In the genomic region with DNA sequence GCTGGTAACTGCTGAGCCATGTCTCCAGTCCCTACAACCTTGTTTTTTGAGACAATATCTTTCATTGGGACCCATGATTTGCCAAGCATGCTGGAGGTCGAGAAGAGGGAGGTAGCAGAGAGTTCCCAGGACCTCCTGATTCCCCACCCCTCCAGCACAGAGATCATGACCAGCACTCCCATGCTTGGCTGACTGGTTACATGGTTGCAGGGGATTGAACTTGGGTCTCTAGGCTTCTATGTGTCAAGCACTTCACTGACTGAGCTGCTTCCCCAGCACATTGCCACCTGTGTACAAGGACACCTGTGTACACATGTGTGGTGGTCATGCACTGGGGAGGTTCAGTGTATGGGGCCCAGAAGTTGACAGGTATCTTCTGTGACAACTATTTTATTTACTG, we compare ENCODE assay signal across 40 mouse cellular contexts. TPM values are rescaled to one million over a fixed set of nuclear protein-coding genes. Genes with fewer than 3 reads are reported as not detected.
"Had no signal": no experiment of that assay in that cellular context is flagged by ENCODE, and none has a peak within 500 bp of the region (broad histone marks: within the 10 kb centered on the region; RNA-seq: fewer than 3 reads in every experiment).

No protein-coding gene starts in this region.

- H3K27ac ChIP-seq: embryonic facial prominence, embryonic 10.5 days; embryonic facial prominence, embryonic 12.5 days; embryonic facial prominence, embryonic 13.5 days; embryonic facial prominence, embryonic 15.5 days; forebrain, embryonic 10.5 days; forebrain, embryonic 12.5 days; forebrain, embryonic 13.5 days; forebrain, embryonic 15.5 days; gastrocnemius, adult 2 months; heart, adult 2 months had no signal

- H3K27me3 ChIP-seq: embryonic facial prominence, embryonic 12.5 days; embryonic facial prominence, embryonic 13.5 days; embryonic facial prominence, embryonic 15.5 days; forebrain, embryonic 12.5 days; forebrain, embryonic 13.5 days; forebrain, embryonic 15.5 days had no signal

- H3K36me3 ChIP-seq: embryonic facial prominence, embryonic 10.5 days; embryonic facial prominence, embryonic 12.5 days; embryonic facial prominence, embryonic 13.5 days; embryonic facial prominence, embryonic 15.5 days; forebrain, embryonic 10.5 days; forebrain, embryonic 12.5 days; forebrain, embryonic 15.5 days had no signal

- H3K4me1 ChIP-seq: embryonic facial prominence, embryonic 10.5 days; embryonic facial prominence, embryonic 12.5 days; embryonic facial prominence, embryonic 13.5 days; embryonic facial prominence, embryonic 15.5 days; forebrain, embryonic 10.5 days; forebrain, embryonic 12.5 days; forebrain, embryonic 13.5 days; forebrain, embryonic 15.5 days had no signal

- DNase-seq: cerebellum, adult 2 months; cerebellum, adult 8-10 months; cerebellum, adult 9-10 months; cerebellum, adult 9-11 months; cerebellum, postnatal 10 days; cerebellum, postnatal 14 days; cerebellum, postnatal 25 days; cerebellum, postnatal 36 days; embryo, embryonic 11 days; forebrain, postnatal 0 days; gastrocnemius, adult 2 months; gastrocnemius, postnatal 10 days; gastrocnemius, postnatal 14 days; gastrocnemius, postnatal 25 days; gastrocnemius, postnatal 36 days; heart, adult 18-20 months; heart, adult 2 months had no signal

- H3K9me3 ChIP-seq: embryonic facial prominence, embryonic 15.5 days; forebrain, embryonic 12.5 days; forebrain, embryonic 13.5 days; forebrain, embryonic 15.5 days had no signal

- H3K4me3 ChIP-seq: embryonic facial prominence, embryonic 10.5 days; embryonic facial prominence, embryonic 12.5 days; embryonic facial prominence, embryonic 13.5 days; embryonic facial prominence, embryonic 15.5 days; erythroblast, embryonic 14.5 days; forebrain, embryonic 10.5 days; forebrain, embryonic 12.5 days; forebrain, embryonic 13.5 days; forebrain, embryonic 15.5 days; gastrocnemius, adult 2 months; heart, adult 2 months had no signal

RNA-seq across cellular contexts. Expression of a gene that starts 2.6 kb away (rescaled TPM):
- total RNA-seq: common myeloid progenitor, adult 5-6 weeks; forebrain, postnatal 0 days; gastrocnemius, adult 18-20 months; gastrocnemius, adult 2 months; gastrocnemius, adult 8-10 months; gastrocnemius, postnatal 14 days; gastrocnemius, postnatal 25 days; gastrocnemius, postnatal 36 days; gastrocnemius, postnatal 4 days; heart, adult 18-20 months; heart, adult 2 months; heart, adult 8-10 months had no signal
- polyA plus RNA-seq: cerebellum, adult 2 months; cortical plate, adult 2 months; embryonic facial prominence, embryonic 10.5 days; embryonic facial prominence, embryonic 11.5 days; embryonic facial prominence, embryonic 12.5 days; embryonic facial prominence, embryonic 13.5 days; embryonic facial prominence, embryonic 14.5 days; embryonic facial prominence, embryonic 15.5 days; erythroblast, embryonic 14.5 days; forebrain, embryonic 10.5 days; forebrain, embryonic 11.5 days; forebrain, embryonic 12.5 days; forebrain, embryonic 13.5 days; forebrain, embryonic 14.5 days; forebrain, embryonic 15.5 days; forebrain, embryonic 16.5 days; forebrain, postnatal 0 days; frontal cortex, adult 2 months; gonadal fat pad, adult 2 months; heart, adult 2 months had no signal

RNA-seq across cellular contexts. Expression of a gene that starts 45.9 kb away (rescaled TPM):
- total RNA-seq: forebrain, postnatal 0 days had no signal
- polyA plus RNA-seq: embryonic facial prominence, embryonic 10.5 days; embryonic facial prominence, embryonic 11.5 days; embryonic facial prominence, embryonic 12.5 days; forebrain, embryonic 10.5 days; forebrain, embryonic 11.5 days; forebrain, embryonic 12.5 days; forebrain, embryonic 13.5 days; forebrain, embryonic 15.5 days had no signal

RNA-seq across cellular contexts. Expression of a gene that starts 58.5 kb away (rescaled TPM):
- total RNA-seq: common myeloid progenitor, adult 5-6 weeks; forebrain, postnatal 0 days; gastrocnemius, adult 18-20 months; gastrocnemius, adult 2 months; gastrocnemius, postnatal 10 days; gastrocnemius, postnatal 14 days; gastrocnemius, postnatal 25 days; gastrocnemius, postnatal 36 days; granulocyte monocyte progenitor cell, adult 5-6 weeks; heart, adult 18-20 months; heart, adult 2 months; heart, adult 8-10 months had no signal
- polyA plus RNA-seq: cerebellum, adult 2 months; cortical plate, adult 2 months; embryonic facial prominence, embryonic 10.5 days; embryonic facial prominence, embryonic 11.5 days; embryonic facial prominence, embryonic 12.5 days; embryonic facial prominence, embryonic 13.5 days; embryonic facial prominence, embryonic 14.5 days; embryonic facial prominence, embryonic 15.5 days; erythroblast, embryonic 14.5 days; forebrain, embryonic 10.5 days; forebrain, embryonic 11.5 days; forebrain, embryonic 12.5 days; forebrain, embryonic 13.5 days; forebrain, embryonic 14.5 days; forebrain, embryonic 15.5 days; forebrain, embryonic 16.5 days; forebrain, postnatal 0 days; frontal cortex, adult 2 months; heart, adult 2 months had no signal
